Mouse (Mus musculus) myocyte (in vitro differentiated cells): Measurements from ENCODE around the gene Pgbd1. TPM values are rescaled to one million over a fixed set of nuclear protein-coding genes. Genes with fewer than 3 reads are reported as not detected.

Source experiments
- H3K27me3 ChIP-seq: one replicate; pipeline ENCODE4 v1.6.1; 2011; ENCODE audit not compliant: control insufficient read depth, insufficient read depth, insufficient read length
- H3K36me3 ChIP-seq: one replicate; pipeline ENCODE4 v1.6.1; 2011; ENCODE audit not compliant: control insufficient read depth, insufficient read depth
- H3K4me2 ChIP-seq: one replicate; pipeline ENCODE4 v1.6.1; 2011; ENCODE audit warnings: low read depth, control low read depth
- H3K4me3 ChIP-seq: one replicate; pipeline ENCODE4 v1.5.1; 2011; ENCODE audit warnings: mild to moderate bottlenecking, control low read depth, moderate library complexity
- H3K79me2 ChIP-seq: one replicate; pipeline ENCODE4 v1.6.1; 2011; ENCODE audit not compliant: control insufficient read depth, insufficient read depth
- H3ac ChIP-seq: one replicate; pipeline ENCODE4 v1.6.1; 2011; ENCODE audit not compliant: control insufficient read depth, insufficient read length
- CEBPB ChIP-seq: IDR thresholded peaks from 2 replicates; pipeline ENCODE4 v1.6.1; 2011; ENCODE audit warnings: mild to moderate bottlenecking, moderate library complexity; ENCODE audit not compliant: poor library complexity, insufficient read depth, severe bottlenecking
- E2F4 ChIP-seq: IDR thresholded peaks from one replicate; pipeline ENCODE4 v1.6.1; 2011; ENCODE audit warnings: mild to moderate bottlenecking, control low read depth, moderate library complexity; ENCODE audit not compliant: insufficient read depth
- MAX ChIP-seq: IDR thresholded peaks from one replicate; pipeline ENCODE4 v1.6.1; 2011; ENCODE audit warnings: low read depth, mild to moderate bottlenecking, control low read depth
- MYOD1 ChIP-seq, 3 experiments: IDR thresholded peaks; one replicate each; pipeline ENCODE4 v1.6.1; 2011; ENCODE audit warnings: control low read depth in 2 of 3, low read depth in 2 of 3, mild to moderate bottlenecking in 2 of 3, moderate library complexity in 1 of 3; ENCODE audit not compliant: insufficient read length in 2 of 3, control insufficient read depth in 1 of 3
- MYOG ChIP-seq, 3 experiments: IDR thresholded peaks; one replicate each; pipeline ENCODE4 v1.6.1; 2011; ENCODE audit warnings: control low read depth in 2 of 3, low read depth in 2 of 3, mild to moderate bottlenecking in 2 of 3; ENCODE audit not compliant: insufficient read length in 2 of 3, control insufficient read depth in 1 of 3, insufficient read depth in 1 of 3
- POLR2A ChIP-seq: IDR thresholded peaks from one replicate; pipeline ENCODE4 v1.6.1; 2011; ENCODE audit warnings: low read depth, mild to moderate bottlenecking, control low read depth, moderate library complexity; ENCODE audit not compliant: insufficient read length
- POLR2AphosphoS2 ChIP-seq: IDR thresholded peaks from one replicate; pipeline ENCODE4 v1.6.1; 2011; ENCODE audit warnings: low read depth, control low read depth; ENCODE audit not compliant: insufficient read length
- REST ChIP-seq: IDR thresholded peaks from one replicate; pipeline ENCODE4 v1.6.1; 2011; ENCODE audit warnings: mild to moderate bottlenecking, control low read depth, moderate library complexity; ENCODE audit not compliant: insufficient read depth, insufficient read length
- SRF ChIP-seq: IDR thresholded peaks from one replicate; pipeline ENCODE4 v1.6.1; 2011; ENCODE audit warnings: low read depth; ENCODE audit not compliant: control insufficient read depth, insufficient read length
- TCF12 ChIP-seq: IDR thresholded peaks from one replicate; pipeline ENCODE4 v1.6.1; 2011; ENCODE audit warnings: mild to moderate bottlenecking, control low read depth; ENCODE audit not compliant: poor library complexity, insufficient read depth, severe bottlenecking
- TCF3 ChIP-seq: IDR thresholded peaks from one replicate; pipeline ENCODE4 v1.6.1; 2011; ENCODE audit warnings: low read depth, control low read depth; ENCODE audit not compliant: insufficient read length
- USF1 ChIP-seq: IDR thresholded peaks from one replicate; pipeline ENCODE4 v1.6.1; 2011; ENCODE audit warnings: low read depth, mild to moderate bottlenecking, control low read depth, moderate library complexity
- polyA plus RNA-seq: library from polyadenylated mRNA; unstranded; fragments of >200 nt; fragmentation: generic; extraction: Trizol; gene quantifications from one replicate; pipeline ENCODE4 v1.2.1, GENCODE M21; 2012; ENCODE audit warnings: missing spikeins

Pgbd1 gene
- polyA plus RNA-seq, 1 experiment: 0.13 TPM

DNA sequence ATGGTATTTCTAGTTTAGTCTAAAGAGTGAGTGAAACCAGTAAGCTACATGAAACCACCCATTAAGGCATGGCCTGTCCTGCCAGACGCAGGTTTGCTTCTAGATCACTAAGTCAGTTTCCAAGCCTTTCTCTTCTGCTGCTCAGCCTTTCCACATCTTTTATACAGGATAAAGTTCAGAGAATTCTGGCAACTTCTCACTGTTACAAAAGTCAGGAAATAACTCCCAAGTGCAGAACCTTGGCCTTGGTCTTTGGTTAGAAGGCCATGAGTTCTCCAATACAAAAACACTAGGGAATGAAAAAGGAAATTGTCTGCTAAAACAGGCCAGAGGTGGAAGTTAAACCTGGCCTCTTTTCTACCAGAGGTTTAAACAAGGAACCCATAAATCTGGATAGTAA, 45.6 kb downstream of the Pgbd1 start:
- peaks cover 14% of the 10 kb centered on the region for H3K79me2 ChIP-seq
- H3ac ChIP-seq: no peak overlapping the region
- TF ChIP-seq REST: no peak
- TF ChIP-seq CEBPB: no peak
- H3K36me3 ChIP-seq: peaks cover 64% of the 10 kb centered on the region
- no peaks in the 10 kb centered on the region for H3K27me3 ChIP-seq
- H3K4me3 ChIP-seq: no peak overlapping the region
- no peak overlapping the region for H3K4me2 ChIP-seq

DNA sequence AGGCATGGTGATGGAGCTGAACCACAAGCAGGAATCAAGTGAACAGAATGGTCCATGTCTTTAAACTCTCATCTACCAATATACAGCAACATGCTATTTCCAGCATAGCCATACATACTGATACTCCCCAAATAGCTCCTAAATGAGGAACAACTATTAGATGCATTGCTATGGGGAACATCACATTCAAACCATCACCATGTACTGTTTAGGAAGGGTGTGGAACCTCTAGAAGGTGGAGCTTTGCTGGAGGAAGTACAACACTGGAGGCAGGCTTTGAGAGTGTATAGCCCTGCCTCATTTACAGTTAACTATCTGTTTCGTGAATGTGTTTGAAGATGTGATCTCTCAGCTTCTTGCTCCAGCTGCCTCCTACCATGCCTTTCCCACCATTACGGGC, 63.1 kb downstream of the Pgbd1 start:
- Histone ChIP-seq H3K36me3 (no peaks in the 10 kb centered on the region), H3K4me2 (no peak overlapping the region), H3K27me3 (no peaks in the 10 kb centered on the region), H3K79me2 (no peaks in the 10 kb centered on the region), H3ac (no peak overlapping the region), H3K4me3 (no peak overlapping the region)
- no peak for TF ChIP-seq MYOD1 (IDR thresholded peaks at IDR 0.05; ENCODE audit: control insufficient read depth in 1 of 3, insufficient read length in 2 of 3, low read depth in 2 of 3)
- no peak for TF ChIP-seq TCF3
- no peak for TF ChIP-seq POLR2AphosphoS2
- TF ChIP-seq MYOG (IDR thresholded peaks at IDR 0.05; ENCODE audit: control insufficient read depth in 1 of 3, insufficient read depth in 1 of 3, insufficient read length in 2 of 3, low read depth in 2 of 3): no peak
- TF ChIP-seq E2F4: no peak
- no peak for TF ChIP-seq TCF12
- TF ChIP-seq POLR2A: no peak
- TF ChIP-seq REST: no peak
- TF ChIP-seq SRF: no peak
- TF ChIP-seq CEBPB: no peak
- TF ChIP-seq MAX: no peak
- TF ChIP-seq USF1: no peak

DNA sequence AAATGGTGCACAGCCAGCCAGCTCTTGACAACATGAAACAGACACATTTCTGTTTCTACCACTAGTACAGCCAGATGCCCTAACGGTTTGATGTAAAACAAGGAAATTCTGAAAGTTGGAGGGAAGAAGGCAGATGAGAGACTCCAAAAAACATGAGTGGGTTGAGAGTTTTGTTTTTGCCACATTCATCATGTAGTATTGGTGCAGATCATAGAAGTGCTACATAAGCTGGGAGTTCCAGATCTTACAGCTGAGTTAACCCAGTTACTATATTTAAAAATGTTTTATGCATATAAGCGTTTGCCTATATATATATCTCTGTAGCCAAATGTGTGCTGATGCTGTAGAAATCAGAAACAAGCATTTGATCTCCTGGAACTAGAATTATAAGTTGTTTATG, 68.2 kb downstream of the Pgbd1 start:
- Histone ChIP-seq H3K27me3 (no peaks in the 10 kb centered on the region), H3K36me3 (peaks cover 8% of the 10 kb centered on the region), H3K79me2 (no peaks in the 10 kb centered on the region), H3K4me3 (no peak overlapping the region), H3ac (no peak overlapping the region), H3K4me2 (no peak overlapping the region)
- TF ChIP-seq MYOD1 (IDR thresholded peaks at IDR 0.05; ENCODE audit: control insufficient read depth in 1 of 3, insufficient read length in 2 of 3, low read depth in 2 of 3) (no peak), POLR2A (no peak), E2F4 (no peak), CEBPB (no peak), MAX (no peak), USF1 (no peak), REST (no peak), SRF (no peak), TCF12 (no peak), MYOG (IDR thresholded peaks at IDR 0.05; ENCODE audit: control insufficient read depth in 1 of 3, insufficient read depth in 1 of 3, insufficient read length in 2 of 3, low read depth in 2 of 3) (no peak), POLR2AphosphoS2 (no peak), TCF3 (no peak)

Other genes starting within 250 kb of the Pgbd1 start
- not detected for gene Gpx5, start 148.3 kb downstream of the Pgbd1 start, polyA plus RNA-seq
- gene Gpx6, start 128.9 kb downstream of the Pgbd1 start, polyA plus RNA-seq: not detected
- gene Olfr1367, start 94.1 kb downstream of the Pgbd1 start, polyA plus RNA-seq: not detected
- 2.8 TPM for gene Zscan12, start 78.2 kb downstream of the Pgbd1 start, polyA plus RNA-seq
- gene Zkscan3, start 38.3 kb downstream of the Pgbd1 start, polyA plus RNA-seq: 13.6 TPM
- gene Zscan26, start 12.7 kb upstream of the Pgbd1 start, polyA plus RNA-seq: 6.3 TPM
- gene Nkapl, start 27.5 kb upstream of the Pgbd1 start, polyA plus RNA-seq: 0.05 TPM
- not detected for gene Zkscan4, start 37.8 kb upstream of the Pgbd1 start, polyA plus RNA-seq
- not detected for gene Gm10065, start 38.4 kb upstream of the Pgbd1 start, polyA plus RNA-seq
- gene AK157302, start 54.2 kb upstream of the Pgbd1 start, polyA plus RNA-seq: 0.71 TPM
- gene Gm11273, start 60.4 kb upstream of the Pgbd1 start, polyA plus RNA-seq: 29.0 TPM
- 1.9 TPM for gene Zkscan8, start 90.1 kb upstream of the Pgbd1 start, polyA plus RNA-seq
- 0.02 TPM for gene Olfr1366, start 101.8 kb upstream of the Pgbd1 start, polyA plus RNA-seq
- gene Olfr1535, start 118.8 kb upstream of the Pgbd1 start, polyA plus RNA-seq: not detected
- not detected for gene Olfr1364, start 140.7 kb upstream of the Pgbd1 start, polyA plus RNA-seq
- gene Olfr1362, start 173.0 kb upstream of the Pgbd1 start, polyA plus RNA-seq: not detected
- gene Olfr11, start 201.5 kb upstream of the Pgbd1 start, polyA plus RNA-seq: not detected
- gene Olfr1361, start 222.3 kb upstream of the Pgbd1 start, polyA plus RNA-seq: not detected
- gene Olfr1360, start 236.3 kb upstream of the Pgbd1 start, polyA plus RNA-seq: not detected